Mouse (Mus musculus) adrenal gland, adult (tissue): ENCODE measurements at regions not wholly inside any gene's neighbourhood (a gene's known extent, or its start where the extent isn't known, plus 50 kb on each side); places are given as distances from the start of the nearest gene placed in this dataset.
A peak's percentile ranks its signal among the peaks of the same experiment; 100 is the strongest.

Source experiments
- DNase-seq, 2 experiments: peaks; one replicate each; pipeline ENCODE4 v3.0.0; 2022 to 2023; ENCODE audit warnings: low spot score in 1 of 2; ENCODE audit not compliant: inconsistent age in 2 of 2

- no peak for DNase-seq
Measured at GRCm38 (mm10) chr16:55470721-55471120, 172.9 kb upstream of the Zpld1 start.

GRCm38 (mm10) chr16:55469703-55470102 lies 171.9 kb upstream of the Zpld1 start:
- no peak for DNase-seq

DNA sequence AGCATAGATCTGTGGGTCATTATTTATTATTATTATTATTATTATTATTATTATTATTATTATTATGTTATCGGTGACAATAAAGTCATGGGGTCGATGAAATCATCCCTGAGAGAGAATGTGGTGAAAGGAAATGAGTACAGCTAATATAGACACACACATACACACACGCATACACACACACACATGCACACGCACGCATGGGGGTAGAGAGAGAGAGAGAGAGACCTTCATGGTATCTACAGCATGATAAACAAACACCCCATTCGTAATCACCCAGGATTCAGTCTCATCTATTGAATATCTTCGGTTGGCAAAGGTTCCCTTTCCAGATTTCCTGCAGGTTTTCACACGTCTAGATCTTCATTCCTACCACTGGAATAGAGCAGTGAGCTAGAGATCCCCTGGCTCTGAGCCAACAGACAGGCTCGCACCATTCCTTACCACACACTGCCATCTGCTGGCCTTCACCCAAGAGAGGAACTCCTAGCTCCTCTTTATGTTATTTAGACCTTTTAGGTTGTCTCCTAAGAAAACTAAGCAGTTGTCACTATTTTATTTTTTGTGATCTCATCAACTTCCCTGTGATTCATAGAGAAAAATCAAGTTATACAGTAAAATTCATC lies 171.2 kb upstream of the Zpld1 start:
- DNase-seq = peak; percentile 73 to 92

GRCm38 (mm10) chr16:55460519-55460918 lies 162.7 kb upstream of the Zpld1 start:
- peak in 1 of 2 experiments; percentile 50 for DNase-seq

DNA sequence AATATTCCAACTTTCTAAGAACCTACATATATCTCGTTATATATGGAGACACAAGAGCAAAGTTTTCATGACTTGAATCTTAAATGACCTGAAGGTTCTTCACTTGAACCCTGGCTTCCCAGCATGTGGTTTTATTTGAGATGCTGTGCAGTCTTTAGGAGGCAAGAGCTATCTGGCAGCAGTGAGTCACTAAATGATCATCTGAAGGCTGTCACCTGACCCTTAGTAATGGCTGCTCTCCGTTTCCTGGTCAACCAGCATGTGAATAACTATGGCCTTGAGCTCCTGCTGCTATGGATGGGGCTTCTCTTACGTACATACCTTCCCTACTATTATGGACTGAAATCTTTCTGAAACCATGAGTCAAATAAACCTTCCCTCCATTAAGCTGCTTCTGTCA lies 149.8 kb upstream of the Zpld1 start:
- no peak for DNase-seq

DNA sequence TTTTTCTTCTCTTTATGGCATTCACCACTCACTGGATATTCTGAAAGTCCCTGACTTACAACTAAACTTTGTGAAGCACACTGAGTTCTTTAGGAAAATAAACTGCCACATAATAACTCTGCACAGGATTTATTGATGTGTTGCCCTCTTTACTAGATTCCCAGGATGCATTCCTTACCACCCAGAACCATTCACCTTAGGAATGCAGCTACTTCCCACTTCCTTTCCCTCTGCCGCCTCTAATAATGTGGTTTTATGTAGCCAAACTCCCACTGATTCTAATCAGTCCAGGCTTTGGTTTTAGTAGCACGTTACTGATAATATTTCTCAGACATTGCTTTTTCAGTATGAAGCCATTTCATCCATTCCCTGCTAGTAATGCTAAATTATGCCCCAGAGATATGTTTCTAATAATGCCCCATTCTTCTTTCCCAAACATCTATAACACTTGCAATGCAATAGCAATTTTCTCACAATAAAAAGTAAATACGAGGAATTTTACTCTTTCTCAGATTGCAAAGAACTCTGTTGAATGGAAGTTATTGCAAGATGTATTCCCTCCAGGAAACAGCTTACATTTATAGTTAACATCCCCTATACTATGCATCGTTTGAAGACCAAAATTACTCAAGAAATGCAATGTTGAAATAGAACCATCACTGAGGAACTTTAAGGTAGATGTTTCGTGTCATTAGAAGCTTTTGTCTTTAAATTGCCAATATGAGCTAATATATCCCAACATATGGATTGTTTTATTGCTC lies 145.2 kb upstream of the Zpld1 start:
- no peak for DNase-seq

- no peak for DNase-seq
Measured at GRCm38 (mm10) chr16:55435139-55435968, 137.6 kb upstream of the Zpld1 start.

DNA sequence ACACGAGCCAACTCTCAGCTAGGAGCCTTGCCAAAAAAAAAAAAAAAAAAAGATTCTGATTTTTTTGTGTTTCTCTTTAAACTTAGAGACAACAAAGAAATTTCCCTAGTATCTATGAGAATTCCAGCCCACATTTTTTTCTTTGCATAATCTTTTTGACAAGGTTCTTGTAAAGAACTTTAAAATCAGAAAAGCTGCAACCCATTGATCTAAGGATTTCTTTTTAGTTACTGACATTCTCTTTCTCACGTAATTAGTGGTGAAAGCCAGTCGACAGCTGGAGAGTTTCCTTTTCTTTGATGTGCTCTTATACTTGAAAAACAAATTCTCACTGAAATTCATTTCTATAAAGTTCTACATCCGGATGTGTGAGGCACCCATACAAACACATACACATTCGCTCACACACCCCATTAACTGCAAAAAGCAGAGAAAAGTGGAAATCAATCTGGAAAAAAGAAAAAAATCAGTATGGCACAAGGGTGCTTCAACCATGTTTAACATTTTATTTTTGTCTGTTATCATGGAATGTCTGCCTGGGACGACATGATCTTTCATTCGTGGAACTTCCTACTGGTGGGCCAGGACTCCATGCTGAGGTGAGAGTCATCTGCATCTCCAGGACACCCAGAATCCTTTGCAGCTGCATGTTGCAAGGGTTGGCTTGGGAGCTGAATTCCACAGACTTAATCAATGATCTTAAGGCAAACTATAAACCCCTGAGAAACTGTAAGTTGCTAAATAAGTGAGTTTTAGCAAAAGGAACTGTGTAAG lies 124.0 kb upstream of the Zpld1 start:
- DNase-seq = no peak

DNA sequence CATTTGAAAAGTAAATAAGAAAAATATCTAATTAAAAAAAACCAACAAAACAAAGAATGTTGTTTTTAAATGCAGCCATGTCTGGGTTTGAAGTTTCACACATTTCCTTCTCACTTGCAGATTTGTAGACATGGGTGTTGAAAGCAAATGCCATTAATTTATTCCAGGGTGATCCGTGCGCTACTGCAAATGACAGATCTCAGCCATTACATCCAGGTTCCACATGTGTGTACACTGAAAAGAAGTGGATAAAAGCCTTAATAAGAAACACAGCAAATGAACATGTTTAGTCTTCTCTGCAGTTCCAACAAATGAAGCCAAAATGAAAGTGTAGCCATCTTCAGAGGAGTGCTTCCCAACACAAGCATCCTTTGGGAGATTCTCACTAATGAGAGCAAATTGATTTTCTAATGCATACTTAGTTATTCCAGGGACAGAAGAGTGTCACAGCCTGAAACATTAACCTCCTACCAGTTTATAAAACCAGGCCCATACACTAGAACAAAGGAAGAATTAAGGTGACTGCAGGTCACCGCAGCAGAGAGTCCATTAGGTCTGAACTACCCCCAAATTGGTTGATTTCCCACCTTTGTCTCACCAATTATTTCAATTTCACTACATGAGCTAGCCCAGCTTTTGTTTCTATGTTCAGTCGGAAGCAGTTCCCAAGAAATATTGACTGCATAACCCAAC lies 123.2 kb upstream of the Zpld1 start:
- DNase-seq = no peak

DNA sequence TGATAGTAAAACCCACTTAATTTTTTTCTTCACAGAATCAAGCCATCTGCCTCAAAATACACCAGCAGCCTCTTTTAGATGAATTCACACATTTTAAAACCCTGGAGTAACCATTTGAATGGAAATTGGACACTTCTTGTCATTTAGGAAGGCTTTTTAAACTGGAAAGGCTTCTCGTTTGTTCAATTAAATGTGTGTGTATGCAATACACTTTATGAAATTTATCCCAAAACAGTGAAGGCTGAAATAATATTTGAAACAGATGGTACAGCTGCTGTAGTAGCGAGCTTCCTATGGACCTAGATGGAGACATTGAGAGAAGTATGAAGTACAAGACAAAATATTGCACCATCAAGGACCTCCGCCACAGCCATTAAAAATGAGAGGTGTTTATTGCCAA lies 121.1 kb upstream of the Zpld1 start:
- no peak for DNase-seq

DNA sequence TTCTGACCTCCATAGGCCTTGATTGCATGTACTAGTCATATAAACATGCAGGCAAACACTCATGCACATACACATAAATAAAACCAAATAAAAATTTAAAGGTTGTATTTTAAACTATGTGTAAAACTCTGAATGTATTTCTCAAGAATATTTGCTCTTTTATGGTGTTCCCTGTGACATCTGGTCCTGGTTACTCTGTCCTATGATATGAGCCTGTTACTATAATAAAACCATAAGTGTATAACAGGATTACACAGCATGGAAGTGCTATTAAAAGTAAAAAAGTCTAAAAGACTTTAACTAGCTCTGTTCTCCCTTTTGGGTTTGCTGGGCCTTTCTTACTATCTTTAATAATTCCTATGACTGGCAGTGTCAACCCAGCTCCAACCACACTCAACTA lies 103.0 kb upstream of the Zpld1 start:
- DNase-seq = no peak

GRCm38 (mm10) chr16:55394864-55395263 lies 97.1 kb upstream of the Zpld1 start:
- peak in 1 of 2 experiments; percentile 44 for DNase-seq

- no peak for DNase-seq
Measured at GRCm38 (mm10) chr16:55390400-55390799, 92.6 kb upstream of the Zpld1 start.

GRCm38 (mm10) chr16:55379996-55380395 lies 82.2 kb upstream of the Zpld1 start:
- no peak for DNase-seq

DNA sequence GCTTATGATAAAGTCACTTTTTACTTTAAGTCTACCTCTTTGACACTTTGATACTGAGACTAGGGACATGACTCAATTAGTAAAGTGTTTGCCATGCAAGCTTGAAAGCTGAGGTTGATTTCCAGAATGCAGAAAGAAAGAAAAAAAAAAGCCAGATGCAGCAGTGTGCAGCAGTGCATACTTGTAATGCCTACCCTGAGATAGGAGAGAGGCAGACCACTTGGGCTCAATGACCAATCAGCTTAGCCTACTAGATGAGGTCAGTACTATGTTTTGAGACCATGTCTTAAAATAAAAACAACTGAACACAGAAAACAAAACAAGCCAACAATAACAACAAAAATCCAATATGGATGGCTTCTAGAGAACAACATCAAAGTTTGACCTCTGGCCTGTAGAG lies 81.4 kb upstream of the Zpld1 start:
- no peak for DNase-seq

DNA sequence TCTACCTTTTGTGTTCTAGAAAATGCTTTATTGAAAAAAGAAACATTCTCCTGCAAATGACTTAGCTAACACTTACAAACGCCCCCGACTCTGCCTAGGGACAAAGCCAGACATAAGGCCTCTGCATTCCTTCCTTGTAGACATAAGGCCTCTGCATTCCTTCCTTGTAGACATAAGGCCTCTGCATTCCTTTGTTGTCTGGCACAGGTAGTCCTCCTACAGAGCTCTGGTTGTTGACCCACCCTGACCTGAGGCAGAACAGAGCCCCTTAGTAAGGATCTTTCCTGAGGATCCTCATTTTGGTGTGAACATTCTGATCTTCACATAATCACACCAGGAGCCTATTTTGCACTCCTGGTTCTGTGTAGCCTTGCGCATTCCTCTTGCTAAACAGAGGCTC lies 80.9 kb upstream of the Zpld1 start:
- no peak for DNase-seq

- no peak for DNase-seq
Measured at GRCm38 (mm10) chr16:55375922-55376321, 78.1 kb upstream of the Zpld1 start.

DNA sequence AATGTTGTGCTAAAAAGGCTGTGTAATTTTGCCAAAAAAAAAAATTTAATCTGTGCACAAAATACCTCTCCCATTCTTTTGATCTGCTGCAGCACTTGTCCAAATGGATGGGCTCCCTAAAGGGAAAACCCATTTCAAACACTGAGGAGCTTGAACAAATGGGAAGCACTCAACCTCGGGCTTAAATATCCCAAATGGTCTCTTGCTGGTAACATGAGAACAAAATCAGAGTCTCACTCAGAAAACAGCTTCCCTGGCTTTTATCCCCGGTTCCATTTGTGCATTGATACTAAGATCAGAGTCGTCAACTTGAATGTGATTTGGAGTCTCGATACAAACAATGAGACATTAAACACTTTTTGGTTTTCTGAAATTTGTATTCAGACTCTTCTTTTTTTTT lies 59.9 kb upstream of the Zpld1 start:
- no peak for DNase-seq

GRCm38 (mm10) chr16:55356097-55356496 lies 58.3 kb upstream of the Zpld1 start:
- DNase-seq = no peak
